Mouse (Mus musculus) layer of hippocampus, adult 11-12 months (tissue): ENCODE measurements around the gene Serp2.
"Not testable (repeated sequence)": the region's sequence is repeated elsewhere in the genome, so short reads cannot be mapped to it uniquely, and the experiment has no call there.

Source experiments
- DNase-seq: peaks from one replicate; pipeline ENCODE4 v3.0.0; 2022; ENCODE audit warnings: low spot score

The Serp2 gene

DNA sequence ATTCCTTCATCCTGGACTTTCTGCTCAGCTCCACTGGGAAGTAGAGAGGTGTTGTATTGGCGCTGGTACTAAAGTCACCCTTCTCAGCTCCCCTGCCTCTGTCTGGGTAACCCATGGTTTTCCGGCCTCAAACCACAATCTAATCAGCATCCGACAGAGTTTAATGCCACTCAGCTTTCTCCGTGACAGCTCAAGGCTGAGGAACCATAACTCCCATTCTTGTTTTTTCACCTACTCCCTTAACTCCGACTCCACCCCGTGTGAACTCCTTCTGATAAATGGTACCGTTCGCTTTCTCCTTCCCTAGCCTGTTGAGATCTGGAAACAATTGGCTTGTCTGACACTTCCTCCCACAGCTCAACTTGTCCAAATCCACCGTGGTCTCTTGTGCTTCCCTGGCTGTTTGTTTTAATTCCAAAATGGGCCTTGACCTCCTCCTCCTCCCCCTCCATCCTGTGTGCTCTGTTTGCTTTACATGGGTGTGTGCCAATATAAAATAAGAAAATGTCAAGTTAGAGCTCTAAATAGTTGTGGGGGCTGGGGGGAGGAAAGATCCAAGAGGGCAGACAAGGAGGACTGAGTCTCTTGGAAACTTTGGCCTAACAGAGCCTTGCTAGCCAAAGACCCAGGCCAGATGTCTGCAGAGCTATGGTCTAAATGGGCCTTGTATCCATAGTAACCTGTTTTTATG, 12.7 kb upstream of the Serp2 start:
- no peak for DNase-seq

DNA sequence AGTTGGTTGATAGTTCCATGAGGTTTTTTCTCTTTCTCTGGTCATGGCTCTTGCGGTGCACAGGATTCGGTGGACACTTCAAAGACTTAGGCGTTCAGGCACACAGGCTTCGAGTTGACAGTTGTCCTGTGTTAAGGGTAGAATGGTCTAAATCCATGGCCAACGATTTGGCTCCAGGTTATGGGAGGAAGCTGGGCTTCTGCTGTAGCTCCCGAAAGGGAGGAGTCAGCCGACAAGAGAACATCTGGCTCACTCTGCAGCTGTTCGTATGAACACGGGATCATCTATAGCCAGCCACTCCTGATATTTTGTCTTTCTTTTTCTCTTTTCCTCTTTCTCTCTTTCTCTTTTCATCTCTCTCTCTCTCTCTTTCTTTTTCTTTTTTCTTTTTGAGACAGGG, 11.9 kb upstream of the Serp2 start:
- no peak for DNase-seq

- no peak for DNase-seq
Observed at GRCm38 (mm10) chr14:76567280-76567679, 10.6 kb upstream of the Serp2 start.

DNA sequence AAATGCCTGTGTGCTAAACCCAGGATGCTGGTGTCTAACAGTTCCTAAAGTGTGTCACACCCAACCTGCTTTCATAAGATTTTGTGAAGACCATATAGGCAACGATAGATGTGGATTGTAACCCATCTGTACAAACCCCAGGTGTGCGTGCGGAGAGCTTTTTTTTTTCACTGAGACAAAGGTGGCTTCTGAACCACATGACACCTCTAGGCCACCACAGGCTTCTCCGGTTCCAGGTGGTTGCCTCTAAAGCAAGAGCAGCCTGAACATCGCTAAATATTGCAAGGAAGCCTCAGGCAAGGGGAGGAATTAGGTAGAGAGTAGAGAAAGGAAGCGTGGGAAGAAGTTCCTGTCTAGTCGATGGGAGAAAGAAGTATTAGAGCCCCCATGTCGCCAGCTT, 10.0 kb upstream of the Serp2 start:
- DNase-seq = no peak

DNA sequence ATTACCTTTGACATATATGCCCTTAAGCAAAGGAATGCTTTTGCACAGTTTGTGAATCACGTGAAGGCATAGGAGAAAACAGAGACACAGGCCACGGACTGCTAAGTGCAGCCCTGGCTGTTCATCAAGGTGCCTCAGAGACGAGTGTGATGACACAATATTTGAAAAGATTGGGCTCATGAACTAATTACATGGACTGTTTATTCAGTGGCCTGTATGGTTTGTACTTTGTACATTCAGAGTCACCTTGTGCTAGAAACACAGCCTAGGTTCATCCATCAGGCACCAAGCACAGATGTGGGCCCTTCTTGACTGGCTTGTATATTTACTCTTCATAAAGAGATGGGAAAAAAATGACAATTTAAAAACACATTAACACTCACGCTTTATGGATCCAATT, 9.5 kb upstream of the Serp2 start:
- DNase-seq = no peak

GRCm38 (mm10) chr14:76559208-76559607, 2.5 kb upstream of the Serp2 start:
- DNase-seq = no peak

DNA sequence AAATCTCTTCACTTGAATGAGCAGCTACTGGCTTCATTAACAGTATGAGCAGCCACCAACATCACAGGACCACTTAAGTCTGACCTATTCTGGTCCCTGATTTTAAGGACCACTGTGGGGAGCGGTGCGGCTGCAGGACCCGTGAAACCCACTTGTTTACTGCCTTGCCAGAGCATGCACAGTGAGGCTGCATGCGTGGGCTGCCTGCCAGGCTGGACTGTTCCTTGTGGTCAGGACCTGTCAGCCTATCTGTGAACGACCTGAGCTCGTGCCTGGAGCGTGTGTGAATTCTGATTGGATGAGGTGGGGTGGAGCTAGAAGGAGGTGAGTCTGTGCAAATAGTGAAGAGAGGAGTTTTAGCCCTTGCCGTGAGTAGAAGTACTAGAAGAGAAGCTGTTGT, 1.5 kb upstream of the Serp2 start:
- DNase-seq = not testable (repeated sequence)

DNA sequence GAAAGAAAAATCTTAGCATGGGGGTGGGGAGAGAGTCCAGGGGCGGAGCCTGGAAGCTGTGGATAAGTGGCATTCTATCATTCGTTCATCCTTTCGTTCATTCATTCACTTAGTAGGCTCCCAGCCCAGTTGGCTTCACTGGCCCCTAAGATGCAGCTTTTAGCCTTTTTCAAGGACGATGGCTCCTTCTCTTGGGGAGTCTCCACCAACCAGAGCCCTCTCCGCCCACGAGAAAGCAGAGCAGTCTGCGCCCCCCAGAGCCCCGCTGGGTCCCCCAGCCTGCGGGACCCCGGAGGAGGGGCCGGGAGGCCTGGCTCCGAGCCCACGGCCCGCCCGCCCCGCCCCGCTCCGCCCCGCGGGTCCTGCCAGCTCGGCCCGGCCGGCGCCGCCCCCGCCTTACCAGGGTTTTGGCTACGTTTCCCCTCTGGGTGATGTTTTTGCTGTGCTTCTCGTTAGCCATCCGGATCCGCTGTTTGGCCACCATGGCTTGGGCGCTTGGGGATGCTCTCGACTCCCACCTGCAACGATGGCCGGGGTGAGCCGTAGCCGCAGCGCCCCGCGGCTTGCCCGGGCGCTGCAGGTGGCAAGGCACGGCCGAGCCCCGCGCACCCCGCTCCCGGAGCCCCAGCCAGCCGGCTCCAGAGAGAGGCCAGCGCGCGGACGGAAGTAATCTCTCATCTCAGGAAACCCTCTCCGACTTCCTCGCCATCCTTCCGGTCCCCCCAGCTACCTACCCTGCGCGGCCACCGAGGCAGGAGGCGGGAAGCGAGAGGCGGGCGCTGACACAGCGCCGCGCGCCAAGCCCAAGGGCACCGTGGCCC, 448 bp downstream of the Serp2 start:
- DNase-seq = peak; percentile 62

DNA sequence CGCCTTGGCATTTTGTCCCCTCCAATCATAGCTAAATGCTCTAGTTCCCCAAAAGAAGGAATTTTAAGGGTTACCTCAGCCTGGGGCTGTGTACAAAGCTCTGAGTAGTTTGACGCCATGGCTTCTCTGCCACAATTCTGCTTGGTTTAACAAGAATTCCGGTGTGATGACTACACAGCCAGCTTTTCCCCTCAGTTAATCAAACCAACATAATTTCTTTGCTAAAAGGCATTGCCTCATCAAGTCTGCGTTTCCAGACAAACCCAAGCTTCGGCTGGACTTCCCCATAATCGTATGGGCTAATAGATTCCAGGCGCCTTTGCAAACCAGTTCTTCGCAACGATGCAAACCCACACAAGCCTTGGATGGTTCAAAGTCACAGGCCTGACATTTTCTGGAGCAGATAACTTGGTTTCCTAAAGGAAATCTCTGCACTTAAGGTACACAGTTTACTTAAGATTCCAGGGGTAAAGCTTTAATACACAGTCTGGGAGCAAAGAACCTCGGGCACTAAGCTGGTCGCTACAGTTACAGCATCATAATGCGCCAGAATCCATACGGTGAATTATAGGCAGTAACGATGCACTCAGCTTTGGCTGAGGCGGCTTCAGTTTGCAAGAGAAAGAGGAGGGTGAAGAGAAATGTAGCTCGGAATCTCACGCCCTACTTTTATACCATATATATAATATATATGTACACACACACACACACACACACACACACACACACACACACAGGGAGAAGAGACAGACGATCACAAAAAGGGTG, 1.2 kb downstream of the Serp2 start:
- DNase-seq = no peak

GRCm38 (mm10) chr14:76544136-76544535, 12.6 kb downstream of the Serp2 start:
- no peak for DNase-seq

DNA sequence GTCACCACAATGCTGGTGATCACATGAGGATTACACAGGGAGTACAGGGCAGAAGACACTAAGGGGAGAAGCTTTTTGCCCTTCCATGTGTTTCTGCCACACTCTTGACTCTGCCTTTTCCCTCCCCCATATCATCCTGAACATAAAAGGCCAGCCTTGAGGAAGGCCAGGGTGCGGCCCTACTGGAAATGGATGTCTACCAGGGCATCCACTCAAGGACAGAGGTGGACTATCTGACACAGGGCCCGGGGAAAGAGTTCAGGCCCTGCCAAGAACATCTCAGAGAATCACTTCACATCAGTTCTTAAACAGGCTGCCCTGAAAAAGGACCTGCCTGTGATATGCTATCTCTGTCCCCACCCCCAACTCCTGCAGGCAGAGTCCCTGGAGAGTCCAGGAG, 15.3 kb downstream of the Serp2 start:
- no peak for DNase-seq

DNA sequence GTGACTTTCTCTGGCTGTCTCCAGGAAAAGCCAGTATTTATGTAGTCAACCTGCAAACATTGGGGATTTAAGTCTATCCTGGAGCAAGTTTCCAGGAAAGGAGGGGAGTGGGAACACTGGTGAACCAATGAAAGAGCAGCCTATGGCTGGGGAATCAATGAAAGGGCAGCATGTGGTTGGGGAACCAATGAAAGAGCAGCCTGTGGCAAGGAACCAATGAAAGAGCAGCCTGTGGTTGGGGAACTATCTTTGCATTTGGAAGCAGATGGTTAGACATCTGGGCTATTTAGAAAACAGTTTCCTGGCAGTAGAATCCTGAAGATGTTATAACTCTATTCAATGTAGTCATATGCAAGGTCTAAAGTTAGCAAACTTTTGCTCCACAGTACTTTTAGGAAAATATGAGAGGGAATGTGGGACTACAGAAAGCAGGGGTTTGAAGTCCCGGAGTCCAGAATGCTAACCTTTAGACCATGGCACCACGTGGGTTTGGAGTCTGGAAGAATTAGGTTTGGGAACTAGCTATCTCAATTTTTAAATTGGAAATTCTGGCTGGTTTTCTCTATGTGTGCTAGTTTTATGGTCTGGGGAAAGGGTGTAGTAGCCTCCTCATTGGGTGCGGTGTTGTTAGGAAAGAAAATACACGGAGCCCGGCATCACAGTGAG, 16.6 kb downstream of the Serp2 start:
- DNase-seq = peak; percentile 49

DNA sequence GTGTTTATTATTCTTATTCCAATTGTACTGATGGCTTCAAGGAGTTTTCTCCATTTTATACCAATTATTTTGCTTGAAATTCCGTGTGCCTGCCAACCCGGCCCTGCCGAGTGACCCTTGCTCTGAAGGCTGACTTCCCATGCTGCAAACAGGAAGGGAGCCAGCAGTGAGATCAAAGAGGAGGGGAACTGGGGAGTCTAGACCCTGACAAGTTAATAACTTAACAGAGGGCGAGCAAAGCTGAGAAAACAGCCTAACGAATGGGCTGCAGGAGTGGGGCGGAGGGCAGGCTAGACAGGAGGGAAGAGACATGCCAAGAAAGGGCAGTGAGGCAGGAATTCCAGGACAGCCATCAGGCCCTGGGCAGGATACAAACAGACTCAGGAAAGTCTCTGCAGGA, 19.8 kb downstream of the Serp2 start:
- no peak for DNase-seq

- DNase-seq = no peak
Observed at GRCm38 (mm10) chr14:76535096-76535495, 21.6 kb downstream of the Serp2 start.

DNA sequence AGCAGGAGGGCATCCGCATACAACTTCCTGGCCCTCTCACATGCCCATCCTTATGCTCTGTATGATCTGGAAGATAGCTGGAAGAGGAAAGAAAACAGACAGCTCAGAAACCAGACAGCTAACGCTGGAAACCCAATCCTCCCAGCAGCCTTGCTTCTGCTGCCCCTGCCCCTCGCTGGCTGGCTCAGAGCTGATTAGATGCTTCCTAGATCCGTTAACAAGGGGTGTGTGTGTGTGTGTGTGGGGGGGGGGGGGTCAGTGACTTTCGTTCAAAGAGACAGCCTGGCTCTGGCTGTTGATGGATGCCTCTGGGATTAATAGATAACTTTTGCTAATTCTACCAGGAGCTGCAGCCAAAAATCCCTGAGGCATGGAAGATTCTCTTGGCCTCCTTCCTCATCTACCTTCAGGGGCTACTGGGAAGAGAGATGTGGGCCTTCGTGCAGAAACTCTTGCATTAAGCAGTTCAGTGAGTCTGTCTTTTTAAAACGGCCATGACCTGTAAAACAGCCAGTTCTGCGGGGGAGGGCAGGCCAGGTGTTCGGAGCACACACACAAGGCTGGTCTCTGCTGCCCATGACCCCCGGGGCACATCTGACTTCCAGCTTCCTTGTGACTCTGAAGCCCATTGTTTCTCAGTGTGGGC, 23.4 kb downstream of the Serp2 start:
- no peak for DNase-seq

DNA sequence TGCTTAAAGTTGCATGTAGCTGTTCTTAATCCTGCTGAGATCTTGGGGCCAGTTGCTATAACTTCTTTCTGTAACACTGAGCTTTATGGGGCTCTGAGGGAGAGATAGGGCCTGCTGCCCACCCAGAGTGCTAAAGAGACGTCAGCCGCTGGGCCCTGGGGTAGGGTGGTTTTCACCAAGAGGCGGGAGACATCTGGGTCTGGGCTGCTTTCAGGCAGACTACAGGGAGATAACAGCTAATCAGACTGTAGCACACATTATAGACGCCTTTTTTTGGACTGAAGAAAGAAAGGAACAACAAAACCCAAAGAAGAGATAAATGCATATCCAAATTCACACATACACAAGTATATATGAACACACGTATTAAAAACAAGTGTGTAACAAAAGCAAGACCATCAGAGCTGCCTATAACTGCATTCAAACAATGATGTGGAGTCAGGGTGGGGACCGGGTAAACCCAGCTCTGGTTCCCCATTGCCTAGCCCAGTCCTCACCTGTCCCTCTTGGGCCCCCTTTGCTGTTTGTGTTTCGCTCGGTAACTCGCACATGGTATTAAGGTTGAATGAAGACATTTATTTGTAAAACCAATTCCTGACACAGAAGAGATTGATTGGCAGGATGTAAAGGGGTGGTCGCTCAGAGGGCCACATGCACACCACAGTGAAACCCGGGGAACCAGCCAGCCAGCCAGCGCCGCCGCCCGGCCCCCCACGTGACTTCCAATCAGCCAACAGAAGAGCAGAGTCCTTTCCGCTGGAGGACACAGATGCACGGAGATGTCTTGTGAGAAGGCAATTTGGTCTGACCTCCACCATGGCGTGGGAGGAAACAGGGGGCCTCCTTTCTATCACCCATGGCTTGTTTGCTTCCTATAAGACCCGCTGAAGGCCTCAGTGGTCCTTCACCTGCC, 24.2 kb downstream of the Serp2 start:
- DNase-seq = no peak

- DNase-seq = no peak
Observed at GRCm38 (mm10) chr14:76531027-76531660, 25.5 kb downstream of the Serp2 start.

DNA sequence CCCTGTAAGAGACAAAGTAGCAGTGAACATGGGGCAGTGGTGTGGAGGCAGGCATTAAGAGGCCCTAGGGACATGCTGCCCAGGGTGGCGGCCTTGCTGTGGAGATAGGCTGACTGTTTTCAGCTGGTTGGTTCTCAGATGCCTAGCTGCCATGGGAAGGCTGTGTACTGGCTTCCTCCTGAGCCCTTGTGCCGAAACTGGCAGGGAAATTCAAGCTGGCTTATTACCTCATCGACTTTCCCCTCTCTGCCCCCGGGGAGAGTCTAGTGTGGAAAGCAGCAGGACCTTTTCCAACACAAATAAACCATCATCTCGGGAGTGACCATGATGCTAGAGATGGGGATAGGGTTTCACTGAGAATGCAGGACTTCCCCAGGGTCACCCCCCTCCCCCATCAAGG, 28.0 kb downstream of the Serp2 start:
- DNase-seq = no peak

DNA sequence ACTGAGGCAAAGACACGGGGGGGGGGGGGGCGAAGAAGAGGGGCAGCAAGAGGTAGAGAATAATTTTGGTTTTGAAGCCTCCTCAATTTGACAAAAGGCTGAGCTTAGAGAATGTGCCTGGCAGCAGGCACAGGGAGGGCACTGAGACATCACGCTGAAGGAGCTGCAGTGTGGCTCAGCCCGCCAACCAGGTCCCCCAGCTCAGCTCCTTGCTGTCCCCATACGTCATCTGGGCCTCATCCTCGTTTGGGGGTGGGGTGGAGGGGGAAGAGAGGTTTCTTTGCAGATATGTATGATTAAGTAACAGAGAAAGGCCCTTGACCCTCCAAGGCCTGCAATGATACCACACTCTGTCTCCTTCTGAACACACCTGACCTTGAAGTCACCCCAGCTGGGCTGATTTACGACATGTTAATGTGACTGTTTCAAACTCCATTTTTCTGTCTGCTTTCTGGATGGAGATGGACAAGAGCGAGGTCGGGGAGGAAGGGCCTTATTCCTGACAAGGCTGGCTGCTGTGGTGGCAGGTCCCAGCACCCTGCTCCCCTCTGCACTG, 28.9 kb downstream of the Serp2 start:
- no peak for DNase-seq
